Mouse (Mus musculus) B cell, adult 2 months (primary cell): ENCODE measurements around the gene Ciao2a.

Experiments
- DNase-seq, 2 experiments: peaks; one replicate each; pipeline ENCODE4 v3.0.0; 2022

Ciao2a gene

GRCm38 (mm10) chr9:66120945-66121344 lies 5.5 kb upstream of the Ciao2a start:
- no peak for DNase-seq

GRCm38 (mm10) chr9:66121421-66121820 lies 5.0 kb upstream of the Ciao2a start:
- DNase-seq = no peak

GRCm38 (mm10) chr9:66123648-66124047 lies 2.8 kb upstream of the Ciao2a start:
- DNase-seq = no peak

- DNase-seq = no peak
Measured at GRCm38 (mm10) chr9:66124111-66124531, 2.3 kb upstream of the Ciao2a start.

GRCm38 (mm10) chr9:66124681-66125542 lies 1.5 kb upstream of the Ciao2a start:
- DNase-seq = peak; percentile 99 to 100

- DNase-seq = no peak
Measured at GRCm38 (mm10) chr9:66125543-66126455, 612 bp upstream of the Ciao2a start.

- no peak for DNase-seq
Measured at GRCm38 (mm10) chr9:66127193-66127546, 759 bp downstream of the Ciao2a start.

GRCm38 (mm10) chr9:66127884-66128283 lies 1.5 kb downstream of the Ciao2a start:
- DNase-seq = no peak

GRCm38 (mm10) chr9:66131466-66131865 lies 5.1 kb downstream of the Ciao2a start:
- DNase-seq = no peak

GRCm38 (mm10) chr9:66135967-66136366 lies 9.6 kb downstream of the Ciao2a start:
- peak; percentile 70 for DNase-seq

- DNase-seq = no peak
Measured at GRCm38 (mm10) chr9:66138193-66138592, 11.8 kb downstream of the Ciao2a start.

- no peak for DNase-seq
Measured at GRCm38 (mm10) chr9:66142265-66142664, 15.9 kb downstream of the Ciao2a start.

GRCm38 (mm10) chr9:66144248-66144647 lies 17.8 kb downstream of the Ciao2a start:
- DNase-seq = peak; percentile 75 to 78

- no peak for DNase-seq
Measured at GRCm38 (mm10) chr9:66146141-66146540, 19.7 kb downstream of the Ciao2a start.

GRCm38 (mm10) chr9:66152011-66152410 lies 25.6 kb downstream of the Ciao2a start:
- DNase-seq = no peak

GRCm38 (mm10) chr9:66153594-66153993 lies 27.2 kb downstream of the Ciao2a start:
- DNase-seq = no peak

- DNase-seq = no peak
Measured at GRCm38 (mm10) chr9:66154013-66154412, 27.6 kb downstream of the Ciao2a start.

GRCm38 (mm10) chr9:66155534-66155933 lies 29.1 kb downstream of the Ciao2a start:
- no peak for DNase-seq

- DNase-seq = peak; percentile 76 to 81
Measured at GRCm38 (mm10) chr9:66157958-66158830, 31.8 kb downstream of the Ciao2a start, which contains the start of gene Dapk2. Gene Dapk2 (plus strand): TSS chr9:66158223.

- DNase-seq = no peak
Measured at GRCm38 (mm10) chr9:66158885-66159430, 32.5 kb downstream of the Ciao2a start.

- DNase-seq = no peak
Measured at GRCm38 (mm10) chr9:66160155-66160554, 33.7 kb downstream of the Ciao2a start.

- no peak for DNase-seq
Measured at GRCm38 (mm10) chr9:66162995-66163394, 36.6 kb downstream of the Ciao2a start.
